Mouse (Mus musculus) spleen, postnatal 36 days (tissue): ENCODE measurements at regions not wholly inside any gene's neighbourhood (a gene's known extent, or its start where the extent isn't known, plus 50 kb on each side); places are given as distances from the start of the nearest gene placed in this dataset.

Source experiments
- DNase-seq, 2 experiments: peaks; one replicate each; pipeline ENCODE4 v3.0.0; 2022; ENCODE audit warnings: low spot score in 2 of 2, mixed read lengths in 1 of 2

- no peak for DNase-seq
These were observed 266.0 kb upstream of the Map3k7 start for GRCm38 (mm10) chr4:31697769-31698505.

- DNase-seq, result no peak
These were observed 265.5 kb upstream of the Map3k7 start for GRCm38 (mm10) chr4:31698506-31698782.

GRCm38 (mm10) chr4:31699296-31699695, 264.6 kb upstream of the Map3k7 start:
- DNase-seq, result no peak

- no peak for DNase-seq
These were observed 249.7 kb upstream of the Map3k7 start for GRCm38 (mm10) chr4:31714054-31714651.

GRCm38 (mm10) chr4:31723501-31723900, 240.4 kb upstream of the Map3k7 start:
- no peak for DNase-seq

- DNase-seq, result no peak
These were observed 239.5 kb upstream of the Map3k7 start for GRCm38 (mm10) chr4:31724400-31724799.

- no peak for DNase-seq
These were observed 236.3 kb upstream of the Map3k7 start for GRCm38 (mm10) chr4:31727498-31728148.

- no peak for DNase-seq
These were observed 235.8 kb upstream of the Map3k7 start for GRCm38 (mm10) chr4:31728149-31728516.

- no peak for DNase-seq
These were observed 220.1 kb upstream of the Map3k7 start for GRCm38 (mm10) chr4:31743776-31744175.

- no peak for DNase-seq
These were observed 219.5 kb upstream of the Map3k7 start for GRCm38 (mm10) chr4:31744431-31744830.

- no peak for DNase-seq
These were observed 210.1 kb upstream of the Map3k7 start for GRCm38 (mm10) chr4:31753677-31754312.

GRCm38 (mm10) chr4:31757126-31757525, 206.8 kb upstream of the Map3k7 start:
- DNase-seq, result no peak

GRCm38 (mm10) chr4:31760116-31760515, 203.8 kb upstream of the Map3k7 start:
- DNase-seq, result no peak

- no peak for DNase-seq
These were observed 201.7 kb upstream of the Map3k7 start for GRCm38 (mm10) chr4:31762199-31762598.

- DNase-seq, result no peak
These were observed 195.8 kb upstream of the Map3k7 start for GRCm38 (mm10) chr4:31768026-31768626.

- no peak for DNase-seq
These were observed 194.6 kb upstream of the Map3k7 start for GRCm38 (mm10) chr4:31769325-31769724.

- DNase-seq, result no peak
These were observed 177.6 kb upstream of the Map3k7 start for GRCm38 (mm10) chr4:31786284-31786683.

- DNase-seq, result no peak
These were observed 146.2 kb upstream of the Map3k7 start for GRCm38 (mm10) chr4:31817574-31818240.

- DNase-seq, result no peak
These were observed 144.2 kb upstream of the Map3k7 start for GRCm38 (mm10) chr4:31819521-31820259.

GRCm38 (mm10) chr4:31823574-31824348, 140.1 kb upstream of the Map3k7 start:
- peak; percentile 17 to 27 for DNase-seq
